Mouse (Mus musculus): ENCODE measurements at regions not wholly inside any gene's neighbourhood (a gene's known extent, or its start where the extent isn't known, plus 50 kb on each side); places are given as distances from the start of the nearest gene placed in this dataset.

- 92% methylated on average over 5 of the region's 5 CpGs for WGBS
- Histone ChIP-seq H3K27ac (ENCODE audit: insufficient read depth, low read depth, low read length) (no peak overlapping the region), H3K4me1 (ENCODE audit: control insufficient read depth, insufficient read depth, low read length) (no peaks in the 10 kb centered on the region), H3K4me3 (ENCODE audit: insufficient read depth, low read depth, low read length) (no peak overlapping the region)
- TF ChIP-seq CTCF (IDR thresholded peaks at IDR 0.05; ENCODE audit: insufficient read depth, low read depth, low read length), result no peak
- TF ChIP-seq POLR2A (IDR thresholded peaks at IDR 0.05; ENCODE audit: insufficient read depth, low read depth, low read length), result no peak
Measured at GRCm38 (mm10) chr10:56974812-56975211, 511.4 kb upstream of the Hsf2 start.

GRCm38 (mm10) chr10:56979601-56980000 lies 506.6 kb upstream of the Hsf2 start:
- no peak overlapping the region for H3K27ac ChIP-seq (ENCODE audit: insufficient read depth, low read depth, low read length)

GRCm38 (mm10) chr10:56980821-56981220 lies 505.4 kb upstream of the Hsf2 start:
- no peak for TF ChIP-seq CTCF (IDR thresholded peaks at IDR 0.05; ENCODE audit: insufficient read depth, low read depth, low read length)
- TF ChIP-seq POLR2A (IDR thresholded peaks at IDR 0.05; ENCODE audit: insufficient read depth, low read depth, low read length), result no peak
- Histone ChIP-seq H3K27ac (ENCODE audit: insufficient read depth, low read depth, low read length) (no peak overlapping the region), H3K4me3 (ENCODE audit: insufficient read depth, low read depth, low read length) (no peak overlapping the region), H3K4me1 (ENCODE audit: control insufficient read depth, insufficient read depth, low read length) (no peaks in the 10 kb centered on the region)
- WGBS, result 70% methylated on average over 3 of the region's 3 CpGs

More at GRCm38 (mm10) chr10:56979601-56980000, 506.6 kb upstream of the Hsf2 start:
- TF ChIP-seq POLR2A (IDR thresholded peaks at IDR 0.05; ENCODE audit: insufficient read depth, low read depth, low read length), result no peak
- TF ChIP-seq CTCF (IDR thresholded peaks at IDR 0.05; ENCODE audit: insufficient read depth, low read depth, low read length), result no peak
- 79% methylated on average over 3 of the region's 3 CpGs for WGBS
- H3K4me3 ChIP-seq (ENCODE audit: insufficient read depth, low read depth, low read length), result no peak overlapping the region
- no peaks in the 10 kb centered on the region for H3K4me1 ChIP-seq (ENCODE audit: control insufficient read depth, insufficient read depth, low read length)

- TF ChIP-seq CTCF (IDR thresholded peaks at IDR 0.05; ENCODE audit: insufficient read depth, low read depth, low read length) (no peak), POLR2A (IDR thresholded peaks at IDR 0.05; ENCODE audit: insufficient read depth, low read depth, low read length) (no peak)
- H3K4me1 ChIP-seq (ENCODE audit: control insufficient read depth, insufficient read depth, low read length), result no peaks in the 10 kb centered on the region
- 50% methylated on average over 8 of the region's 8 CpGs for WGBS
- H3K4me3 ChIP-seq (ENCODE audit: insufficient read depth, low read depth, low read length), result no peak overlapping the region
- H3K27ac ChIP-seq (ENCODE audit: insufficient read depth, low read depth, low read length), result no peak overlapping the region
Measured at GRCm38 (mm10) chr10:56982526-56983190, 503.5 kb upstream of the Hsf2 start.

- TF ChIP-seq POLR2A (IDR thresholded peaks at IDR 0.05; ENCODE audit: insufficient read depth, low read depth, low read length), result no peak
- no peak for TF ChIP-seq CTCF (IDR thresholded peaks at IDR 0.05; ENCODE audit: insufficient read depth, low read depth, low read length)
- H3K4me1 ChIP-seq (ENCODE audit: control insufficient read depth, insufficient read depth, low read length), result no peaks in the 10 kb centered on the region
- 96% methylated on average over 3 of the region's 3 CpGs for WGBS
Measured at GRCm38 (mm10) chr10:56994969-56995368, 491.2 kb upstream of the Hsf2 start.

GRCm38 (mm10) chr10:57000892-57001722 lies 485.1 kb upstream of the Hsf2 start:
- Histone ChIP-seq H3K4me1 (ENCODE audit: control insufficient read depth, insufficient read depth, low read length) (no peaks in the 10 kb centered on the region), H3K4me3 (ENCODE audit: insufficient read depth, low read depth, low read length) (no peak overlapping the region), H3K27ac (ENCODE audit: insufficient read depth, low read depth, low read length) (no peak overlapping the region)
- WGBS, result 14% methylated on average over 16 of the region's 16 CpGs
- TF ChIP-seq POLR2A (IDR thresholded peaks at IDR 0.05; ENCODE audit: insufficient read depth, low read depth, low read length) (no peak), CTCF (IDR thresholded peaks at IDR 0.05; ENCODE audit: insufficient read depth, low read depth, low read length) (no peak)

More at GRCm38 (mm10) chr10:56994969-56995368, 491.2 kb upstream of the Hsf2 start:
- H3K4me3 ChIP-seq (ENCODE audit: insufficient read depth, low read depth, low read length), result no peak overlapping the region
- no peak overlapping the region for H3K27ac ChIP-seq (ENCODE audit: insufficient read depth, low read depth, low read length)

- Histone ChIP-seq H3K4me1 (ENCODE audit: control insufficient read depth, insufficient read depth, low read length) (no peaks in the 10 kb centered on the region), H3K4me3 (ENCODE audit: insufficient read depth, low read depth, low read length) (no peak overlapping the region), H3K27ac (ENCODE audit: insufficient read depth, low read depth, low read length) (no peak overlapping the region)
- 73% methylated on average over 8 of the region's 8 CpGs for WGBS
- TF ChIP-seq POLR2A (IDR thresholded peaks at IDR 0.05; ENCODE audit: insufficient read depth, low read depth, low read length), result no peak
Measured at GRCm38 (mm10) chr10:57001723-57002110, 484.5 kb upstream of the Hsf2 start.

GRCm38 (mm10) chr10:57037641-57038040 lies 448.5 kb upstream of the Hsf2 start:
- Histone ChIP-seq H3K27ac (ENCODE audit: insufficient read depth, low read depth, low read length) (no peak overlapping the region), H3K4me3 (ENCODE audit: insufficient read depth, low read depth, low read length) (no peak overlapping the region), H3K4me1 (ENCODE audit: control insufficient read depth, insufficient read depth, low read length) (no peaks in the 10 kb centered on the region)
- TF ChIP-seq CTCF (IDR thresholded peaks at IDR 0.05; ENCODE audit: insufficient read depth, low read depth, low read length) (no peak), POLR2A (IDR thresholded peaks at IDR 0.05; ENCODE audit: insufficient read depth, low read depth, low read length) (no peak)
- 95% methylated on average over 2 of the region's 2 CpGs for WGBS

- no peak overlapping the region for H3K27ac ChIP-seq (ENCODE audit: insufficient read depth, low read depth, low read length)
- no peaks in the 10 kb centered on the region for H3K4me1 ChIP-seq (ENCODE audit: control insufficient read depth, insufficient read depth, low read length)
- 33% methylated on average over 5 of the region's 5 CpGs for WGBS
- no peak overlapping the region for H3K4me3 ChIP-seq (ENCODE audit: insufficient read depth, low read depth, low read length)
- TF ChIP-seq POLR2A (IDR thresholded peaks at IDR 0.05; ENCODE audit: insufficient read depth, low read depth, low read length) (no peak), CTCF (IDR thresholded peaks at IDR 0.05; ENCODE audit: insufficient read depth, low read depth, low read length) (no peak)
Measured at GRCm38 (mm10) chr10:57040201-57040600, 446.0 kb upstream of the Hsf2 start.

All from olfactory bulb, adult 2 months (tissue).